Mouse (Mus musculus): ENCODE measurements around the gene Apoe.

DNA sequence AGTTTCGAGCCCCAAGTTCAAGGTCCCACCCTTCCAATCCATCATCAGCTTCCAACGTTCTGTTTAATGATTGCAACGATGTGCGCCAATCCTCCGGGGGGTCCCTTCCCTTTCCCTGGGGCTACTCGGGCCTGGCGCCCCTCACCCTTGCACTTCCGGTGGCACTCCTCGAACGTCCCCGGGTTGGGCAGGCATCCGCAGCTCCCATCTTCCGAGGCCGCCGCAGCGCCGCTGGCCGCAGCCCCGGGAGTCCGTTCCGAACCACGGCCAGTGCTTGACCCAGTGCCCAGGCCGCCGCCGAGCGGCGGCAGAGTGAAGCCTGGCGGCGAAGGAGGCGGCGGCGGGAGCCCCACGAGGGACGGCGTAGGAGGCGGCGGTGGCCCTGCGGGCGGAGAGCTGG is 15.8 kb upstream of the Apoe start:
- TF ChIP-seq CTCF (conservative IDR thresholded peaks at IDR 0.05; ENCODE audit: insufficient read depth, insufficient read length, low read depth, low read length) (no peak), POLR2A (IDR thresholded peaks at IDR 0.05; ENCODE audit: low read depth, low read length) (no peak)

All from kidney, adult 2 months (tissue).